Mouse (Mus musculus): ENCODE results near the gene Hic1. TPM values are rescaled to one million over a fixed set of nuclear protein-coding genes. Genes with fewer than 3 reads are reported as not detected.
"Not testable (repeated sequence)": the region's sequence is repeated elsewhere in the genome, so short reads cannot be mapped to it uniquely, and the experiment has no call there.

Hic1 gene
- polyA plus RNA-seq, 1 experiment from 2014 or later: 3.6 TPM

DNA sequence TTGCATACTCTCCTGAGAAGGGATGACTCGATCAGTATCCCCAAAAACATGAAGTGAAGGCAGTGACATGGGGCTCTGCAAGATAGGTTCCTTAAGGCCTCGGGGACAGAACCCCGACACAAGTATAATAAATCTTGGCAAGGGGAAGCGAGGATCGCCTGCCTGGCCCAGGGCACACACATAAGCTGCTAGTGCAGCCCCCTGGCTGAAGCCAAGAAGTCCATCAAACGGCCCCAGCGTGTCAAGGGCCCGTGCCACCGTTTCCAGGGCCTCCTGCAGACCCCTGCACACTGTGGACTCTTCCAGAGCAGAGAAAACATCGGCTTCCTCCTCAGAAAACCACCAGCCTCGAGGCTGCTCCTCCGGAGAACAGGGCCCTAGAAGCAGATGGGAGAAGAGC lies 8.7 kb upstream of the Hic1 start:
- Histone ChIP-seq H3K4me1 (ENCODE audit: control insufficient read depth, insufficient read depth, low read length) (peaks cover 3% of the 10 kb centered on the region; the same call in 1 of the 2 replicates), H3K36me3 (replicated peaks; ENCODE audit: control insufficient read depth, insufficient read depth, low read depth, low read length) (no peaks in the 10 kb centered on the region; the same call in none of the 2 replicates), H3K4me2 (ENCODE audit: low read depth, low read length) (peak overlapping the region; percentile 93), H3K27me3 (ENCODE audit: control insufficient read depth, insufficient read depth, low read length) (peaks cover 3% of the 10 kb centered on the region), H3K9me3 (replicated peaks; ENCODE audit: control insufficient read depth, low read length) (no peaks in the 10 kb centered on the region), H3K4me3 (ENCODE audit: low read depth, low read length) (peak overlapping the region; percentile 70), H3K27ac (replicated peaks; ENCODE audit: low read depth, low read length) (no peak overlapping the region; the same call in 1 of the 2 replicates), H3K9ac (replicated peaks; ENCODE audit: low read length) (peak overlapping the region; percentile 75)
- DNase-seq (ENCODE audit: low spot score) (no peak), ATAC-seq (replicated peaks; ENCODE audit: insufficient number of reproducible peaks, low FRiP score, low TSS enrichment, low read depth) (no peak)
- 54% methylated on average over 12 of the region's 12 CpGs for WGBS

DNA sequence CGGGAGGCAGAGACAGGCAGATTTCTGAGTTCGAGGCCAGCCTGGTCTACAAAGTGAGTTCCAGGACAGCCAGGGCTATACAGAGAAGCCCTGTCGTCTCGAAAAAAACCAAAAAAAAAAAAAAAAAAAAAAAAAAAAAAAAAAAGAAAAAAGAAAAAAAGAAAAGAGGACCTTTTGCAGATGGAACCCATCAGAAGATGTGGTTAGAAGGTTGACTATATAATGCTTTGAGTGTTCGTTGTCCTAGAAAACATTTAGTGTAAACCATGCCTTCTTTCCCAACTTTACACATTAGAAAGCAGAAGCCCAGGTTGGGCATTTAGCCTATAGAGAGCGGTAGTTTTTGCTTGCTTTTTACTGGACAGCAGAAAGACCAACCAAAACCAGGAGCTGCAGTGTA lies 5.3 kb upstream of the Hic1 start:
- H3K27me3 ChIP-seq (ENCODE audit: control insufficient read depth, insufficient read depth, low read length): peaks cover 36% of the 10 kb centered on the region
- H3K9me3 ChIP-seq (replicated peaks; ENCODE audit: control insufficient read depth, low read length); ATAC-seq (replicated peaks; ENCODE audit: insufficient number of reproducible peaks, low FRiP score, low TSS enrichment, low read depth); H3K4me2 ChIP-seq (ENCODE audit: low read depth, low read length); H3K36me3 ChIP-seq (replicated peaks; ENCODE audit: control insufficient read depth, insufficient read depth, low read depth, low read length); H3K4me1 ChIP-seq (ENCODE audit: control insufficient read depth, insufficient read depth, low read length); DNase-seq (ENCODE audit: low spot score); H3K9ac ChIP-seq (replicated peaks; ENCODE audit: low read length); H3K4me3 ChIP-seq (ENCODE audit: low read depth, low read length); H3K27ac ChIP-seq (replicated peaks; ENCODE audit: low read depth, low read length): not testable (repeated sequence)
- WGBS: 71% methylated on average over 6 of the region's 6 CpGs

- no peak overlapping the region for H3K27ac ChIP-seq (replicated peaks; ENCODE audit: low read depth, low read length)
- no peak overlapping the region for H3K9ac ChIP-seq (replicated peaks; ENCODE audit: low read length)
- H3K4me1 ChIP-seq (ENCODE audit: control insufficient read depth, insufficient read depth, low read length): peaks cover 3% of the 10 kb centered on the region; the same call in 1 of the 2 replicates
- no peaks in the 10 kb centered on the region for H3K9me3 ChIP-seq (replicated peaks; ENCODE audit: control insufficient read depth, low read length)
- peak overlapping the region; percentile 85 for H3K4me2 ChIP-seq (ENCODE audit: low read depth, low read length)
- DNase-seq (ENCODE audit: low spot score) (no peak), ATAC-seq (replicated peaks; ENCODE audit: insufficient number of reproducible peaks, low FRiP score, low TSS enrichment, low read depth) (no peak)
- peaks cover 43% of the 10 kb centered on the region for H3K27me3 ChIP-seq (ENCODE audit: control insufficient read depth, insufficient read depth, low read length)
- H3K36me3 ChIP-seq (replicated peaks; ENCODE audit: control insufficient read depth, insufficient read depth, low read depth, low read length): no peaks in the 10 kb centered on the region
- WGBS: 3% methylated on average over 15 of the region's 15 CpGs
- peak overlapping the region; percentile 64 for H3K4me3 ChIP-seq (ENCODE audit: low read depth, low read length)
These were observed 4.5 kb upstream of the Hic1 start for GRCm38 (mm10) chr11:75173799-75174165.

GRCm38 (mm10) chr11:75173095-75173798 lies 3.9 kb upstream of the Hic1 start:
- H3K36me3 ChIP-seq (replicated peaks; ENCODE audit: control insufficient read depth, insufficient read depth, low read depth, low read length): no peaks in the 10 kb centered on the region
- under 1% methylated on average over 63 of the region's 71 CpGs for WGBS
- H3K9ac ChIP-seq (replicated peaks; ENCODE audit: low read length): no peak overlapping the region; the same call in 1 of the 2 replicates
- DNase-seq (ENCODE audit: low spot score) (peak; percentile 86), ATAC-seq (replicated peaks; ENCODE audit: insufficient number of reproducible peaks, low FRiP score, low TSS enrichment, low read depth) (peak; percentile 60)
- peaks cover 7% of the 10 kb centered on the region; the same call in 1 of the 2 replicates for H3K4me1 ChIP-seq (ENCODE audit: control insufficient read depth, insufficient read depth, low read length)
- H3K9me3 ChIP-seq (replicated peaks; ENCODE audit: control insufficient read depth, low read length): no peaks in the 10 kb centered on the region
- no peak overlapping the region for H3K27ac ChIP-seq (replicated peaks; ENCODE audit: low read depth, low read length)
- peak overlapping the region; percentile 64 for H3K4me3 ChIP-seq (ENCODE audit: low read depth, low read length)
- H3K4me2 ChIP-seq (ENCODE audit: low read depth, low read length): peak overlapping the region; percentile 85
- peaks cover 48% of the 10 kb centered on the region for H3K27me3 ChIP-seq (ENCODE audit: control insufficient read depth, insufficient read depth, low read length)

DNA sequence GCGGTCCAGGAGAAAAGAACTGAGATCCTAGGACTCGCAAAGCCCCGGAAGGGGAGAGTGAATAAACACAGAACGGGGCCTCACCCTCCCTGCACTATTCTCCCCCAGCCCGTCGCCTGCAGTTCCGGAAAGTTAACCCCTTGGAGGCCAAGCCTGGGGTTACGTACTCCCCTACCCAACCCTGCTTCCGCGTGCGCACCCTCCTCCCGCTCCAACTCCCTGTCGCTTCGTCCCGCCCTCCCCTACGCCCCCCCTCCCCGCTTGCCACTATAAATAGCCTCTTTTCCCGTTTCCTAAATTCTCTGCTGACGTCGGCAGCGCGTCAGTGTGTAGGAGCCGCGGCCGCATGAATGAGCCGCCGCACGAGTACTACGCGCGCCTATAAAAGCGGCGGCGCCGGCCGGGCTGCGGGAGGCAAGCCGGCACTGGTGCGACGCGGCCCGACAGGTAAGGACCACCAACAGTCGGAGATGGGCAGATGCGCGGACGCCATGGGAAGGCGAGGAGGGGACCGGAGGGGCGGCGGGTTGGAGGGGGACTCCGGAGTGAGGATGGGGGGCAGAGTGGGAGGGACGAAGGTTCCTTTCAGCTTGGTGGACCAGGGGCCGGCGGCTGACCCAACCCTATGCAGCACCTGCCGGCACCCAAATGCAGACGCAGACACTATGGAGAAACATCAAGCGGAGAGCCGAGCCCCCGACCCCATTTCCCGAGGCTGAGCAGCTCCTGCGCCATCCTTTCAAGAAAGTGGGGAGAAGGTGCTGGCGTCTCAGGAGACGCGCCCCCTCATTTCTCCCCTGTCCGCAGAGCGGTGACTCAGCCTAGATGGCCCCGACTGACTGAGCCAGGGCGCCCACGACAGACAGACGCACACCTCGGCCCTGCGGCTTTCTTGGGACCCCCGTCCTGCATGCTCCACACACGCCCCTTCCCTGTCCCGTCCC lies 3.1 kb upstream of the Hic1 start:
- no peak for ATAC-seq (replicated peaks; ENCODE audit: insufficient number of reproducible peaks, low FRiP score, low TSS enrichment, low read depth)
- no peaks in the 10 kb centered on the region for H3K36me3 ChIP-seq (replicated peaks; ENCODE audit: control insufficient read depth, insufficient read depth, low read depth, low read length)
- H3K27me3 ChIP-seq (ENCODE audit: control insufficient read depth, insufficient read depth, low read length): peaks cover 56% of the 10 kb centered on the region
- peaks cover 5% of the 10 kb centered on the region; the same call in 1 of the 2 replicates for H3K4me1 ChIP-seq (ENCODE audit: control insufficient read depth, insufficient read depth, low read length)
- H3K9ac ChIP-seq (replicated peaks; ENCODE audit: low read length): no peak overlapping the region
- peak overlapping the region; percentile 85 for H3K4me2 ChIP-seq (ENCODE audit: low read depth, low read length)
- peak; percentile 48 for DNase-seq (ENCODE audit: low spot score)
- peak overlapping the region; percentile 64 for H3K4me3 ChIP-seq (ENCODE audit: low read depth, low read length)
- WGBS: under 1% methylated on average over 74 of the region's 75 CpGs
- H3K9me3 ChIP-seq (replicated peaks; ENCODE audit: control insufficient read depth, low read length): no peaks in the 10 kb centered on the region
- H3K27ac ChIP-seq (replicated peaks; ENCODE audit: low read depth, low read length): no peak overlapping the region

- Histone ChIP-seq H3K36me3 (replicated peaks; ENCODE audit: control insufficient read depth, insufficient read depth, low read depth, low read length) (no peaks in the 10 kb centered on the region), H3K9me3 (replicated peaks; ENCODE audit: control insufficient read depth, low read length) (no peaks in the 10 kb centered on the region), H3K27me3 (ENCODE audit: control insufficient read depth, insufficient read depth, low read length) (peaks cover 66% of the 10 kb centered on the region), H3K4me1 (ENCODE audit: control insufficient read depth, insufficient read depth, low read length) (peaks cover 8% of the 10 kb centered on the region; the same call in 1 of the 2 replicates), H3K27ac (replicated peaks; ENCODE audit: low read depth, low read length) (no peak overlapping the region), H3K4me3 (ENCODE audit: low read depth, low read length) (no peak overlapping the region), H3K4me2 (ENCODE audit: low read depth, low read length) (no peak overlapping the region), H3K9ac (replicated peaks; ENCODE audit: low read length) (no peak overlapping the region)
- DNase-seq (ENCODE audit: low spot score) (no peak), ATAC-seq (replicated peaks; ENCODE audit: insufficient number of reproducible peaks, low FRiP score, low TSS enrichment, low read depth) (no peak)
- WGBS: 7% methylated on average over 16 of the region's 17 CpGs
These were observed 2.0 kb upstream of the Hic1 start for GRCm38 (mm10) chr11:75171186-75171865.

DNA sequence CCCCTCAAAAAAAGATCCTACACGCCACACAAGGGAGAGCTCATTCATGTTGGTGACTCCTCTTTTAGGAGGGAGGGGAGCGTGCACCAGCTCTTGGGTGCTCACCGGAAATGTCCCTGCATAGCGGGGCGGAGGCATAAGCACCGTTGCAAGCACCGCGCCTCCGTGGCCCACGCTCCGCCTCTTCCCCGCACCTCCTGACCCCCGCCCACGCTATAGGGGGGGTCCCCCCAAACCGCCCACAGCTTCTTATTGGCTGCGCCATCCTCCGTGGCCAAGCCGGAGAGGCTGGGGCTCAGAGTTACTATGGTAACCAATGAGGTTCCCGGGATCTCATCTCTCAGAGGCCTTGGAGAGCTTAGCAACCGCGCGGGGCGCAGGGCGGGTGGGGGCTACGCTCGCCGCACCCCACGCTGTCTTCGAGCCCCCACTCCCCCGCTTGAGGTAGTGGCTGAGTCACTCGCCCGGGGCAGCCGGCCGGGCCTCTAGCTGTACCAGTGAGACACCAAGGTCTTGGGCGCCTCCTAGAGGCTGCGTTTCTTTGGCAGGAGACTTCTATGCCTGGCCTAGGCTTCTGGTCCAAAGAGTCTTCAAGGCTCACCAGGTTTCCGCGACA lies 925 bp upstream of the Hic1 start:
- under 1% methylated on average over 38 of the region's 38 CpGs for WGBS

More for the DNA sequence above, 925 bp upstream of the Hic1 start:
- DNase-seq (ENCODE audit: low spot score) (peak; percentile 94), ATAC-seq (replicated peaks; ENCODE audit: insufficient number of reproducible peaks, low FRiP score, low TSS enrichment, low read depth) (peak; percentile 22; the same call in 1 of the 2 replicates)
- H3K27me3 ChIP-seq (ENCODE audit: control insufficient read depth, insufficient read depth, low read length): peaks cover 77% of the 10 kb centered on the region
- peak overlapping the region; percentile 44 for H3K4me3 ChIP-seq (ENCODE audit: low read depth, low read length)
- H3K4me2 ChIP-seq (ENCODE audit: low read depth, low read length): peak overlapping the region; percentile 59
- H3K27ac ChIP-seq (replicated peaks; ENCODE audit: low read depth, low read length): no peak overlapping the region
- H3K36me3 ChIP-seq (replicated peaks; ENCODE audit: control insufficient read depth, insufficient read depth, low read depth, low read length): no peaks in the 10 kb centered on the region
- H3K9me3 ChIP-seq (replicated peaks; ENCODE audit: control insufficient read depth, low read length): no peaks in the 10 kb centered on the region
- H3K4me1 ChIP-seq (ENCODE audit: control insufficient read depth, insufficient read depth, low read length): peaks cover 15% of the 10 kb centered on the region
- H3K9ac ChIP-seq (replicated peaks; ENCODE audit: low read length): no peak overlapping the region

Data from embryonic facial prominence, embryonic 11.5 days (tissue).